Mouse (Mus musculus) olfactory bulb, adult 2 months (tissue): Measurements from ENCODE around the gene Tmem88b.

ENCODE experiments used
- CTCF ChIP-seq: fragments of 200-500 bp; IDR thresholded peaks from 2 replicates; pipeline ENCODE4 v1.5.1; 2012; ENCODE audit warnings: low read depth, mild to moderate bottlenecking, low read length, moderate library complexity; ENCODE audit not compliant: insufficient read depth
- POLR2A ChIP-seq: fragments of 200-500 bp; IDR thresholded peaks from 2 replicates; pipeline ENCODE4 v1.6.1; 2012; ENCODE audit warnings: mild to moderate bottlenecking, low read depth, low read length, moderate library complexity; ENCODE audit not compliant: insufficient read depth

DNA sequence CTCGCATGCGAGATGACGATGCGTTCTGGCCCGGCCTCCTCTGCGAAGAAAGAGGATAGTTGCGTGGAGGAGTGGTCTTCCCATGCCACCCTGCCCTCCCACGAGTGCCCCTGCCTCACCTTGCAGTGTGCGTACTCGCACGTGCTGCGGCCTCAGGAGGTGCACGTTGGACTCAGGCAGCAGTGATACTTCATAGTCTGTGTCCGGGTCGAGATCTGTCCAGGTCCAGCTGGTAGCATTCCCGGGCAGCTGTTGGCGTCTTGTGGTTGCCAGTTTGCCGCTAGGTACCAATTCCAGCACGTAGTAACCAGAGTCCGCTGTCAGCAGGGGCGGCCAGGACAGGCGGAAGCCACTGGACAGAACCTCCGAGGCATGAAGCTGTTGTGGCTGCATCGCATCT lies 15.0 kb downstream of the Tmem88b start:
- no peak for TF ChIP-seq CTCF
- no peak for TF ChIP-seq POLR2A
